Mouse (Mus musculus) liver, adult 2 months (tissue): Measurements from ENCODE around the gene Card9.

ENCODE experiments used
- CTCF ChIP-seq: fragments of 200-500 bp; IDR thresholded peaks from 2 replicates; pipeline ENCODE4 v1.5.1; 2011; ENCODE audit warnings: low read depth, low read length, control low read depth
- POLR2A ChIP-seq: fragments of 200-500 bp; IDR thresholded peaks from 2 replicates; pipeline ENCODE4 v1.6.1; 2011; ENCODE audit warnings: low read length, control low read depth; ENCODE audit not compliant: insufficient read depth; ENCODE audit errors: extremely low read depth

DNA sequence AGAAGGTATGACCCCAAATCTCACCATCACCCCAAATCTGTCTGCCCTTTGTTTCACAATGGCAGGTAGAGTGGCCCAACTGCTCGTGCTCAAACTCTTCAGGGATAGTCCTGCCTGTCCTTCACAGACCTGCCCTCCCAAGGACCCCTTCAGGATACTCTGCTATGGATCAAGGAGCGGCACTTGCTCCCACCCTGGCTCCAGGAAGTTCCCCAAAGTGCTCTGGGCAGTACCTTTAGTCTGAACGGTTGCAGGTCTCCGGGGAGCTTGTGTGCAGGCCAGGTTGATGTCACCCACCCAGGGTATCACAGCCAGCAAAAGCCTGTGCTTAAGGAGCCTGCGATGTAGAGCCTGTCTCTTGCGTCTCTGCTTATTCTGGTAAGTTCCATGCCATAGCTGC lies 7.2 kb upstream of the Card9 start:
- TF ChIP-seq POLR2A = no peak
- no peak for TF ChIP-seq CTCF
